Mouse (Mus musculus): ENCODE data around the gene Mapk8ip3. TPM values are rescaled to one million over a fixed set of nuclear protein-coding genes. Genes with fewer than 3 reads are reported as not detected.
A peak's percentile ranks its signal among the peaks of the same experiment; 100 is the strongest.

Gene Mapk8ip3
- polyA plus RNA-seq, 1 experiment, result 59.5 TPM

GRCm38 (mm10) chr17:24891321-24891720 is 45.5 kb downstream of the Mapk8ip3 start:
- H3K9me3 ChIP-seq (replicated peaks; ENCODE audit: control insufficient read depth, insufficient read depth, low read length, poor library complexity, severe bottlenecking), result no peaks in the 10 kb centered on the region
- H3K36me3 ChIP-seq (ENCODE audit: control insufficient read depth, insufficient read depth, low read length, poor library complexity, severe bottlenecking), result no peaks in the 10 kb centered on the region

GRCm38 (mm10) chr17:24890151-24891092 is 46.4 kb downstream of the Mapk8ip3 start:
- no peak overlapping the region for H3K9ac ChIP-seq (ENCODE audit: low read depth, poor library complexity, severe bottlenecking)
- H3K9me3 ChIP-seq (replicated peaks; ENCODE audit: control insufficient read depth, insufficient read depth, low read length, poor library complexity, severe bottlenecking), result no peaks in the 10 kb centered on the region
- H3K36me3 ChIP-seq (ENCODE audit: control insufficient read depth, insufficient read depth, low read length, poor library complexity, severe bottlenecking), result no peaks in the 10 kb centered on the region
- no peak overlapping the region for H3K4me3 ChIP-seq (ENCODE audit: low read depth, low read length)
- H3K4me1 ChIP-seq (ENCODE audit: control insufficient read depth, insufficient read depth, low read length), result no peaks in the 10 kb centered on the region
- no peaks in the 10 kb centered on the region for H3K27me3 ChIP-seq (ENCODE audit: control insufficient read depth, insufficient read depth, low read length, poor library complexity, severe bottlenecking)
- TF ChIP-seq EP300 (IDR thresholded peaks at IDR 0.05; ENCODE audit: insufficient read depth, low read depth, low read length) (no peak), POLR2A (IDR thresholded peaks at IDR 0.05; ENCODE audit: insufficient read depth, low read length) (no peak), CTCF (IDR thresholded peaks at IDR 0.05; ENCODE audit: low read depth, low read length) (no peak)
- H3K27ac ChIP-seq (ENCODE audit: insufficient read depth, low read length), result no peak overlapping the region

More at GRCm38 (mm10) chr17:24891321-24891720, 45.5 kb downstream of the Mapk8ip3 start:
- TF ChIP-seq CTCF (IDR thresholded peaks at IDR 0.05; ENCODE audit: low read depth, low read length) (no peak), POLR2A (IDR thresholded peaks at IDR 0.05; ENCODE audit: insufficient read depth, low read length) (no peak), EP300 (IDR thresholded peaks at IDR 0.05; ENCODE audit: insufficient read depth, low read depth, low read length) (no peak)
- no peak overlapping the region for H3K27ac ChIP-seq (ENCODE audit: insufficient read depth, low read length)
- no peaks in the 10 kb centered on the region for H3K27me3 ChIP-seq (ENCODE audit: control insufficient read depth, insufficient read depth, low read length, poor library complexity, severe bottlenecking)
- H3K4me3 ChIP-seq (ENCODE audit: low read depth, low read length), result no peak overlapping the region
- H3K4me1 ChIP-seq (ENCODE audit: control insufficient read depth, insufficient read depth, low read length), result no peaks in the 10 kb centered on the region
- no peak overlapping the region for H3K9ac ChIP-seq (ENCODE audit: low read depth, poor library complexity, severe bottlenecking)

GRCm38 (mm10) chr17:24888862-24889261 is 47.9 kb downstream of the Mapk8ip3 start:
- Histone ChIP-seq H3K36me3 (ENCODE audit: control insufficient read depth, insufficient read depth, low read length, poor library complexity, severe bottlenecking) (no peaks in the 10 kb centered on the region), H3K9ac (ENCODE audit: low read depth, poor library complexity, severe bottlenecking) (no peak overlapping the region), H3K27ac (ENCODE audit: insufficient read depth, low read length) (no peak overlapping the region), H3K27me3 (ENCODE audit: control insufficient read depth, insufficient read depth, low read length, poor library complexity, severe bottlenecking) (no peaks in the 10 kb centered on the region), H3K4me1 (ENCODE audit: control insufficient read depth, insufficient read depth, low read length) (no peaks in the 10 kb centered on the region), H3K9me3 (replicated peaks; ENCODE audit: control insufficient read depth, insufficient read depth, low read length, poor library complexity, severe bottlenecking) (no peaks in the 10 kb centered on the region), H3K4me3 (ENCODE audit: low read depth, low read length) (no peak overlapping the region)
- no peak for TF ChIP-seq EP300 (IDR thresholded peaks at IDR 0.05; ENCODE audit: insufficient read depth, low read depth, low read length)
- TF ChIP-seq CTCF (IDR thresholded peaks at IDR 0.05; ENCODE audit: low read depth, low read length), result no peak
- TF ChIP-seq POLR2A (IDR thresholded peaks at IDR 0.05; ENCODE audit: insufficient read depth, low read length), result no peak

DNA sequence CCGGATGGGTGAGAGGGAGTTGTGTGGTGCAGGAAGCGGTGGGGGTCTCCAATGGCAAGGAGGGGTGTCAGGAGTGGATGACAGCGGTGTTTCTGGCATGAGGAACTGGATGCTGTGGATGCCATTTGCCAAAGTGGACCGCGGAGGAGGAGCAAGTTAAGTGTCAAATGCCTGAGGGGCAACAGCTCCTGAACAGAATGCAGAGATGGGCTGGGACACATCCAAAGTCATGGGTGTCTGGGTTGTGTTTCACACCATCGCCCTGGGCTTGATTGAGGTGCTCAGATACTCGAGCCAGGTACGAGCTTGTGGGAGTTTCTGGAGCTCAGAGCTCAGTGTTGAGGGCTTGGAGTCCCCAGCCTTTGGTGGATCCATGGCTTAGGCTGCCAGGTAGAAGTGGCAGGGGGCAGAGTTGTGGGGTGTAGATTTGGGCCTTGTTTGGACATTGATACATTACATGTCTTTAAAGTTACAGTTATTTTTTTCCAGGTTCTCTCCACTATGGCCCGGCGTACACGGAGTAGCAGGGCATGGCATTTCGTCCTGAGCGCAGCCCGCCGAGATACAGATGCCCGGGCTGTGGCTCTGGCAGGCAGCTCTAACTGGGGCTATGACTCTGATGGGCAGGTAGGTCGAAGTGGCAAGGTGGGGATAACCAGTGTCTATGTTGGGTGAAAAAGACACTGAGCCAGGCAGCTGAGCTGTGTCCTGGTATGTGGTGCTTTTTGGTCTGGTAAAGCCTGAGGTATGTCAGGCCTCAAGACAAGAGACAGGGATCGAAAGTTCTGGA is 49.3 kb downstream of the Mapk8ip3 start:
- no peaks in the 10 kb centered on the region for H3K9me3 ChIP-seq (replicated peaks; ENCODE audit: control insufficient read depth, insufficient read depth, low read length, poor library complexity, severe bottlenecking)
- no peak overlapping the region for H3K27ac ChIP-seq (ENCODE audit: insufficient read depth, low read length)
- H3K36me3 ChIP-seq (ENCODE audit: control insufficient read depth, insufficient read depth, low read length, poor library complexity, severe bottlenecking), result 0 out of 2 replicates have a peak, but pooled peaks cover 3% of the 10 kb centered on the region
- peak overlapping the region; percentile 85 for H3K9ac ChIP-seq (ENCODE audit: low read depth, poor library complexity, severe bottlenecking)
- H3K4me1 ChIP-seq (ENCODE audit: control insufficient read depth, insufficient read depth, low read length), result no peaks in the 10 kb centered on the region
- no peaks in the 10 kb centered on the region for H3K27me3 ChIP-seq (ENCODE audit: control insufficient read depth, insufficient read depth, low read length, poor library complexity, severe bottlenecking)
- H3K4me3 ChIP-seq (ENCODE audit: low read depth, low read length), result peak overlapping the region; percentile 91
- TF ChIP-seq EP300 (IDR thresholded peaks at IDR 0.05; ENCODE audit: insufficient read depth, low read depth, low read length) (no peak), POLR2A (IDR thresholded peaks at IDR 0.05; ENCODE audit: insufficient read depth, low read length) (no peak)

- no peaks in the 10 kb centered on the region for H3K27me3 ChIP-seq (ENCODE audit: control insufficient read depth, insufficient read depth, low read length, poor library complexity, severe bottlenecking)
- no peaks in the 10 kb centered on the region for H3K4me1 ChIP-seq (ENCODE audit: control insufficient read depth, insufficient read depth, low read length)
- 0 out of 2 replicates have a peak, but pooled peaks cover 3% of the 10 kb centered on the region for H3K36me3 ChIP-seq (ENCODE audit: control insufficient read depth, insufficient read depth, low read length, poor library complexity, severe bottlenecking)
- no peak overlapping the region for H3K27ac ChIP-seq (ENCODE audit: insufficient read depth, low read length)
- H3K9ac ChIP-seq (ENCODE audit: low read depth, poor library complexity, severe bottlenecking), result peak overlapping the region; percentile 85
- no peak for TF ChIP-seq CTCF (IDR thresholded peaks at IDR 0.05; ENCODE audit: low read depth, low read length)
- no peak for TF ChIP-seq POLR2A (IDR thresholded peaks at IDR 0.05; ENCODE audit: insufficient read depth, low read length)
- no peak for TF ChIP-seq EP300 (IDR thresholded peaks at IDR 0.05; ENCODE audit: insufficient read depth, low read depth, low read length)
- no peaks in the 10 kb centered on the region for H3K9me3 ChIP-seq (replicated peaks; ENCODE audit: control insufficient read depth, insufficient read depth, low read length, poor library complexity, severe bottlenecking)
- peak overlapping the region; percentile 91 for H3K4me3 ChIP-seq (ENCODE audit: low read depth, low read length)
These were observed 49.9 kb downstream of the Mapk8ip3 start for GRCm38 (mm10) chr17:24886932-24887271.
